Mouse (Mus musculus): ENCODE results near the gene Hoxb6.

DNA sequence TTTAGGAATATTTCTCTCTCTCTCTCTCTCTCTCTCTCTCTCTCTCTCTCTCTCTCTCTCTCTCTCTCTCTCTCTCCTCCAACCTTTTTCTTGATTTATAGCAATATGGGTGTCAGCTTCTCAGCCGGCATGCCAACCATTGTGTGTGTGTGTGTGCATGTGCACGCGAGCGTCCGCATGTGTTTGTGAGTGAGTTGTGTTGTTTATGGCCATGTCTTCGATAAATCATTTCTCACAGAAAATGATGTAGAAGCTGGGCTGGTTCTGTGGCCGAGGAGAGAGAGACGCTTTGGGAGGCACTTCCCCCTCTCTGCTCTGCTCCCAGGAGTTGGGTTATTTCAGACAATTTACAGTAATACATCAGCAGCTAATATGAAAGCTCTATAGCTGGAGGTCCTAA lies 36.3 kb downstream of the Hoxb6 start:
- TF ChIP-seq CTCF (IDR thresholded peaks at IDR 0.05; ENCODE audit: extremely low read depth, insufficient read length, insufficient replicate concordance, low read depth, low read length) (no peak), POLR2A (IDR thresholded peaks at IDR 0.05; ENCODE audit: low read depth, low read length) (no peak)

Measured in small intestine, adult 2 months (tissue).